Mouse (Mus musculus) embryonic facial prominence, embryonic 10.5 days (tissue): ENCODE results near the gene Rnf222. TPM values are rescaled to one million over a fixed set of nuclear protein-coding genes. Genes with fewer than 3 reads are reported as not detected.

Experiments
- DNase-seq: peaks from one replicate; pipeline ENCODE4 v3.0.0-alpha.2; 2017; ENCODE audit warnings: low spot score
- H3K27ac ChIP-seq: fragments of 300-500 bp; sonication (generic); replicated peaks from 2 replicates; pipeline ENCODE4 v1.5.1; 2016; ENCODE audit warnings: mild to moderate bottlenecking
- H3K27me3 ChIP-seq: fragments of 300-500 bp; sonication (generic); replicated peaks from 2 replicates; pipeline ENCODE4 v1.6.1; 2016; ENCODE audit warnings: low read depth, mild to moderate bottlenecking; ENCODE audit not compliant: poor library complexity, severe bottlenecking
- H3K36me3 ChIP-seq: fragments of 300-500 bp; sonication (generic); replicated peaks from 2 replicates; pipeline ENCODE4 v1.6.1; 2016; ENCODE audit warnings: mild to moderate bottlenecking, moderate library complexity
- H3K4me1 ChIP-seq: fragments of 300-500 bp; sonication (generic); 2 replicates; pipeline ENCODE4 v1.6.1; 2016
- H3K4me3 ChIP-seq: fragments of 300-500 bp; sonication (generic); 2 replicates; pipeline ENCODE4 v1.5.1; 2016; ENCODE audit warnings: mild to moderate bottlenecking, moderate library complexity
- H3K9me3 ChIP-seq: fragments of 300-500 bp; sonication (generic); 2 replicates; pipeline ENCODE4 v1.6.1; 2016; ENCODE audit warnings: mild to moderate bottlenecking
- WGBS: fragments of 180-500 bp; shearing (Covaris S2); methylation state at CpG from one replicate; pipeline ENCODE4 v1.1.7; 2016; 5-methylcytosine and 5-hydroxymethylcytosine counted together
- polyA plus RNA-seq: library from polyadenylated mRNA; unstranded; fragments of >200 nt; fragmentation: Nextera tagmentation; extraction: Ambion mirVana; gene quantifications from 2 replicates; pipeline ENCODE4 v1.2.1, GENCODE M21; 2016

The Rnf222 gene
- not detected in 2 replicates for polyA plus RNA-seq

DNA sequence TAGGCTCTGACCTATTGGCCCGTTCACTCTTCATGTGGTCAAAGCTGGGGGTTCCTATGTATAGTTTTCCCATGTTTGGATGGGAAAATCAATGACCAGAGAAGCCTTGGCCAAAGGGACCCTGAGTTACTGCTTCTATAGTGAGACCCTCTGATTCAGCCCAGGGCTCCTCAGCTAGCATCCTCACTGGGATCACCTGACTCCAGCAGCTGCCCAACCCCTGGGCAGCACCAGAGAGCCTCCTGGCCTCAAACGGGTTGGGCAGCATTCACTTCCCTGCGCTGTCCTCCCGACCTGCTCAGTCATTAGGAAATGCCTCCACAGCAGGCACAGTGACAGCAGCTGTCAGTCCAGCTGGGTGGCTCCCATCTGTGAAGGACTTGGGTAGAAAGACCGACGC is at the start of gene Rnf222:
Gene Rnf222, plus strand, starts transcription at position 301 of the 400 bp plus-strand sequence.
- Histone ChIP-seq H3K36me3 (no peaks in the 10 kb centered on the region), H3K9me3 (no peaks in the 10 kb centered on the region), H3K4me3 (no peak within 1 kb of the TSS), H3K27ac (no peak within 1 kb of the TSS), H3K27me3 (no peaks in the 10 kb centered on the region; the same call in 1 of the 2 replicates), H3K4me1 (peaks cover 6% of the 10 kb centered on the region; the same call in 1 of the 2 replicates)
- WGBS: 37% methylated on average over 6 of the region's 6 CpGs
- DNase-seq: no peak

DNA sequence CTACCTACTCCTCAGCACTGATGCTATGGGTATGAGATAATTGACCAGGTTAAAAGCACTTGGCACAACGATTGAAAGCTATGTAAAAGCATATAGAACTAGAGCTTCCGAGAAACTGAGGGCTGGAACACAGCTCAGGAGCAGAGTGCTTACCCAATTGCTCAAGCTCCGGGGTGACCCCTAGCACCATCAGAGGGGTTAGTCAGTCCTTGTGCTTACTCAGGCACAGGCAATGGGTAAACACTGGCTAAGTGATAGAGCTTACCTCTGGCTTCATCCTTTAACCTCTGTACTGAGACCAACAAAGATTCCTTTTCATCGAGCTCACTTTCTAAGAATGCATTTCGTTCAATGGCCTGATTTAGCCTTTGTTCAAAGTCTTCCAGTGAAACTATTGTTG is 48.7 kb upstream of the Rnf222 start:
- peaks cover 84% of the 10 kb centered on the region for H3K36me3 ChIP-seq
- no peaks in the 10 kb centered on the region for H3K27me3 ChIP-seq
- 85% methylated on average over 5 of the region's 5 CpGs for WGBS
- no peak overlapping the region for H3K27ac ChIP-seq
- no peak overlapping the region for H3K4me3 ChIP-seq
- DNase-seq: no peak
- H3K9me3 ChIP-seq: no peaks in the 10 kb centered on the region
- H3K4me1 ChIP-seq: no peaks in the 10 kb centered on the region

DNA sequence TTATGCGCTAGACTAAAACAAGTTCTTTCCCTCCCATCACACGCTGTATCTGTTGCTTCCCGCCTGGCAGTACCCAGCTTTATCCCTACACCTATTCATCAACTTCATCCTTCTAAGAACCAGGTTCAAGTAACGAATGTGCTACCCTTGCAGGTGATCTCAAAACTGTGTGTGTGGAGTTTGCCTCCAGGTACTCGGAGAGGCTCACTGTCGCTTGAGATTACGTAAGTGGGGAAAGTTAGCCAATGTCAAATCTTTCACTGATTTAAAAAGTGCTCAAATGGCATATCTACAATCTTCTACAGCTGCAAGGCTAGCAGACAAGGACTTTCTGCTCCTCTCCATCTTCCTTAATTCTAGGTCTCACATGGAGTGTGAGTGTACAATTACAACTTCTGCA is 37.5 kb upstream of the Rnf222 start:
- H3K9me3 ChIP-seq: no peaks in the 10 kb centered on the region
- 0 out of 2 replicates have a peak overlapping the region, but pooled peaks have one; percentile 77 for H3K4me3 ChIP-seq
- peaks cover 7% of the 10 kb centered on the region; the same call in 1 of the 2 replicates for H3K36me3 ChIP-seq
- H3K27ac ChIP-seq: no peak overlapping the region
- no peaks in the 10 kb centered on the region for H3K27me3 ChIP-seq
- DNase-seq: no peak
- peaks cover 30% of the 10 kb centered on the region for H3K4me1 ChIP-seq
- WGBS: 90% methylated on average over 7 of the region's 7 CpGs

DNA sequence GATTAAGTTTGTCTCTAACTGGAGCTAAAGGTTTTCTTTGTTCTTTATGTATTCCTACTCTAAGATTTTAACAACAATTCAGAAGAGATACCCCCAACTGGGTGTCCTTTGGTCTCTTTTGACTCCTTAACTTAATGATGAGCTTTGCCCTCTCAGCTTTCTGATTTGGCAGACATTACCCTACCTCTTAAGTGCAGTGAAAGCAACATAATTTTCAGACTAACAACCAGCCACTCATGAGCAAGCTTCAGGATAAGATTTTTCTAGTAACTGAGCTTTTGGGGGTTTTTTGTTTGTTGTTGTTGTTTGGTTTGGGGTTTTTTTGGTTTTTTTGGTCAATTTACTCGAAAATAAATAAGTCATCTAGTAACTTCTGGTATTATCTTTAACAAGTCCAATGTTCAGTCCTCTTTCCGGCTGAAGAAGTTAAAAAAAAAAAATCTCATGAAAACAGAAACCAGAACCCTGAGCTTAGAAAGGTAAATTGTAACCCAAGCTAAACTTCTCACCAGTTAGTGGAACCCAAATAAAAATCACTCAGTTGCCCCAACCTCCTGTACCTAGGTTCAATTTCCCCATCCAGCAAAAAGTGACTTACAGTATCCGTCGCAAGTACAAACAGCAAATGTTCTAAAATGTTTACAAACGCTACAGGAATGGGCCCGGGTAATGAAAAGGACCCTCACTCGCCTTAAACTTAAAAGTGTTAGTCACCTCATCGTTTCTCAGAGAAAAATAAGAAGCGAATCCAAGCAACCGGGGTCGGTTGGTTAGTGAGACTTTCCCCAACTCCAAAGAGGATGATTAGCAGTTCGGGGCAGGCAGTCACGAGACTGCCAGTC is 36.5 kb upstream of the Rnf222 start:
- Histone ChIP-seq H3K9me3 (no peaks in the 10 kb centered on the region), H3K27ac (peak overlapping the region; percentile 92), H3K36me3 (peaks cover 7% of the 10 kb centered on the region; the same call in 1 of the 2 replicates), H3K4me1 (peaks cover 30% of the 10 kb centered on the region), H3K4me3 (peak overlapping the region; percentile 77), H3K27me3 (no peaks in the 10 kb centered on the region)
- 6% methylated on average over 13 of the region's 13 CpGs for WGBS
- DNase-seq: no peak

DNA sequence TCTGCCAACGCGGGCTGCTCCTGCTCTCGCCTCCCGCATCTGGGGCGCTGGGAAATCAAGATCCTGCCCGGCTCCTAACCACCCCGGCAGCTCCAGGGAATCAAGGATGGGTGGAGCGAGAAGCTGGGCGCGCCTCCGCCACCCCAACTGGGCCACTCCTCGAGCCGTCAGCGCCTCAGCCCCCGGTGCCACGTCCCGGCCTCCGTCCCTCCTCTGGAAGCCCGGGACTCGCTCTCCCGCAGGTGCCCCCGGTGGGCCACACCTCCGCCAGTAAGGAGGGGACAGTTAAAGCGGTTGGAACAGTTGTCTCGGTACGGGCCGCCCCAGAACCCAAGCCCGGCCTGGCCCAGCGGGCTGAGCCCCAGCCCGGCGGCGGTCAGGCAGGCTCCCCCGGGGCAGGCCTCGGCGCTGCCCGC is 35.9 kb upstream of the Rnf222 start:
- H3K9me3 ChIP-seq: no peaks in the 10 kb centered on the region
- peak overlapping the region; percentile 92 for H3K27ac ChIP-seq
- peaks cover 7% of the 10 kb centered on the region; the same call in 1 of the 2 replicates for H3K36me3 ChIP-seq
- peaks cover 30% of the 10 kb centered on the region for H3K4me1 ChIP-seq
- peak overlapping the region; percentile 77 for H3K4me3 ChIP-seq
- WGBS: under 1% methylated on average over 36 of the region's 36 CpGs
- H3K27me3 ChIP-seq: no peaks in the 10 kb centered on the region
- DNase-seq: peak; percentile 67

DNA sequence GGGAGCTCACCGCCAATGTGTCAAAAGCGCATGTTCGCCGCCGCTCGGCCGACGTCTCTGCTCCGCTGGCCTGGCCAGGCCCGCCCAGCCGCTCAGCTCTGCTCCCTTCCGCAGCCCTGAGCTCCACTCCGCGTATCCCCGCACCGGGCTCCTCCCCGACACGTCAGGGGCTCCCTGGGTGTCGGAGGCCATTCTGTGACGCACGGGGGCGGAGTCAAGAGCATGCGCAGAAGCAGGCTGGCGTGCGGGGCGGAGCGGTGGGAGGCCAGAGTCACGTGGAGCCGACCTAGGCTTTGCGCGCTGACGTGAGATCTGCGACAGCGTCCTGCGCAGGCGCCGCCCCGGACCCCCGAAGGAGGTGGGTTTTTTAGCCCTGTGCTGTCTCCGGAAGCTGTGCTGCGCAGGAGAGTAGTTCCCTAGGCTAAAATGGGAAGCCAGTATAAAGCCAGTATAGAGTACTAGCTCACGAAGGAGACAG is 35.4 kb upstream of the Rnf222 start:
- Histone ChIP-seq H3K4me3 (peak overlapping the region; percentile 77), H3K27ac (peak overlapping the region; percentile 92), H3K36me3 (peaks cover 7% of the 10 kb centered on the region; the same call in 1 of the 2 replicates), H3K27me3 (no peaks in the 10 kb centered on the region), H3K9me3 (no peaks in the 10 kb centered on the region), H3K4me1 (peaks cover 30% of the 10 kb centered on the region)
- DNase-seq: peak; percentile 100
- WGBS: under 1% methylated on average over 42 of the region's 42 CpGs

DNA sequence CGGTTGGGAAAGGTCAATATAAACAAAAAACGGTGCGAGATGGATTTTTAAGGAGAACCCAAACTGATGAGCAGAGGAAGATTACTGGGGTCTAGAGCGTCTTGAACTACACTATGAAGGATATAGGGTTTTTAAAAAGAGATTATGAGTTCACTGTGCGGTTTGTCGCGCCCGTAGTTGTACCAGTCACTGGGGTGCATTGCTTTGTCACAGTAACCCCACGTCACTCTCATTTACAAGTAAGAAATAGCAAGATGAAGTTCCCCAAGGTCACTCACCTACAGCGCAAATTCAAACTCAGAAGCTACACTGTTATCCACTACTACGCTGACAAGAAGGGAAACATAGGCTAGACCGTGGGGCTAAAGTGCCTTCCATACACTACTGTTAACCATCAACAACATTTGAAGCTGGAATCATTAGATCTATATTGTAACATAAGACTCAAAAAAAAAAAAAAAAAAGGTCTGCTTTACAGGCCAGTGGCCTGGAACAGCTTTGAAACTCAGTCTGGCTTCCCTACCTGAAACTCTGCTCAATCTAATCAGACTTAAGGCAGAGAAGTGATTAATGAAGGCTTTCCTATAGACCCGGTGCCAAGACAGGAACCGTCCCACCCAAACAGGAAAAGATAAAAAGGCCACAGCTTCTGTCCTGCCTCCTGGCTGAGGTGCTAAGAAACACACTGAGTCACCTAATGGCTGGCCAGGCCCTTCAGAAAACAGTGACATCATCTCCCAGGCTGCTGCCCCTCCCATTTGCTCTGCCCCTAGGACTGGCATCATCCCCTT is 34.5 kb upstream of the Rnf222 start:
- Histone ChIP-seq H3K36me3 (peaks cover 3% of the 10 kb centered on the region; the same call in 1 of the 2 replicates), H3K9me3 (no peaks in the 10 kb centered on the region), H3K27me3 (no peaks in the 10 kb centered on the region), H3K27ac (peak overlapping the region; percentile 92), H3K4me3 (peak overlapping the region; percentile 77), H3K4me1 (peaks cover 30% of the 10 kb centered on the region)
- WGBS: 51% methylated on average over 14 of the region's 14 CpGs
- no peak for DNase-seq

DNA sequence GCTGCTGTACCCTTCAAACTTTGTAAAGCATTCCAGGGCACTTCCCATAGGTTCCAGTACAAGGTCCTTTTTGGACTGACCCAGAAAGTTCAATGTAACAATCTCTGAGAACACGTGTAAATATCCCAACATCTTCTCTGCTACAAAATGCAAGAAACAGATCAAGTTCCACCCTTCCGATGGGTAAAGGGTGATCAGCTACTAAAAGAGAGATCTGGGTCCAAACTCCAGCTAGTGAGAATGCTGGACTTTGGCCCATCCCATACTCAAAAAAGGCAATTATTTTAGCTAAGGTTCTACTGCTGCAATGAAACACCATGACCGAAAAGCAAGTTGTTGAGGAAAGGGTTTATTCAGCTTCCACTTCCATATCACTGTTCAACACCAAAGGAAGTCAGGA is 33.7 kb upstream of the Rnf222 start:
- no peaks in the 10 kb centered on the region for H3K9me3 ChIP-seq
- DNase-seq: no peak
- H3K27ac ChIP-seq: no peak overlapping the region
- no peaks in the 10 kb centered on the region for H3K36me3 ChIP-seq
- H3K27me3 ChIP-seq: no peaks in the 10 kb centered on the region
- WGBS: 89% methylated on average over 3 of the region's 3 CpGs
- H3K4me1 ChIP-seq: peaks cover 30% of the 10 kb centered on the region
- no peak overlapping the region for H3K4me3 ChIP-seq

DNA sequence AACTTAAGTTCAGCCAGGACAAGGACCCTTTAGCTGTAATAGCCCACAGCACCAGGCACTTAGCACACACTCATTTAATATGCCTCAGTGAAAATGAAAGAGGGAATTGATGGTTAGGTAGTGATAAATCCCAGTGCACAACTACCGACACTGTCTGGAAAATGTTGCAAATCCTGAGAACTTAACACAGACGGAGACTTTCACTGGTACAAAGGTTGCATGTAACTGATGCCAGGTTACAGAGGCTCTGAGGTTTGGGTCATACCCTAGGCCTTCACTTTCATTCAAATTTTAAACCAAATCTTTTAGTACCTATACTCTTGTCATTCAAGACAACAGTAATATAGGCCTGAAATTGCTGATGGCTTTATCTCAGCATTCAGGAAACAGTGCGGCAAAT is 31.0 kb upstream of the Rnf222 start:
- Histone ChIP-seq H3K4me1 (peaks cover 13% of the 10 kb centered on the region), H3K27me3 (no peaks in the 10 kb centered on the region), H3K4me3 (no peak overlapping the region), H3K36me3 (no peaks in the 10 kb centered on the region), H3K27ac (no peak overlapping the region), H3K9me3 (no peaks in the 10 kb centered on the region)
- WGBS: 91% methylated on average over 3 of the region's 3 CpGs
- no peak for DNase-seq

DNA sequence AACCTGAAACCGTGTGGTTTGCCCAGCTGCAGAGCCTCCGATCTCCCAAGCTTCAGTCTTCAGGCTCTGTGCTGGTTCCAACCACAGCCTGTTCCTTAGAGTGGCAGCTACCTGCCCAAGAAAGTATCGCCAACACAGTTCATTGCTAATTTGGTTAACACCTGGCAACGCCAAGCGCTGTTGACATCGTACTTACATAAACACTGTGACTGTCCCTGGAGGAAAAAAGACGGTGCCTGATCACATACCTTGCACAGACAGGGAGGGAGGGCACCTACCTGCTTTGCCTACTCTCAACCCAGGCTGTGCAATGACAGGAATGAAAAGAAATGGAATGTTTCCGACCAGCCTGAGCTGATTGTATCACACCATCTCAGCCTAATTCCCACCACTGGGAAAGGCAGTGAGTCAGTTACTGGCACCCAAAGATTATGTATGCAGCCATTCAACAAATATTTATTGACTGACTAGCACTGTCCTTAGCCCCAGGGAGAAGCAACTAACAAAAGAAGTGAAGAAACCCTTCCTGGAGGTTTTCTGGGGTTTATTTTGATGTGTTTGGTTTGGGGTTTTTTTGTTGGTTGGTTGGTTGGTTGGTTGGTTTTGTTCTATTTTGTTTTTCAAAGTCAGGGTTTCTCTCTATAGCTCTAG is 28.3 kb upstream of the Rnf222 start:
- Histone ChIP-seq H3K4me1 (0 out of 2 replicates have a peak, but pooled peaks cover 3% of the 10 kb centered on the region), H3K27me3 (no peaks in the 10 kb centered on the region), H3K4me3 (no peak overlapping the region), H3K36me3 (no peaks in the 10 kb centered on the region), H3K9me3 (no peaks in the 10 kb centered on the region), H3K27ac (no peak overlapping the region)
- DNase-seq: no peak
- 80% methylated on average over 8 of the region's 8 CpGs for WGBS

DNA sequence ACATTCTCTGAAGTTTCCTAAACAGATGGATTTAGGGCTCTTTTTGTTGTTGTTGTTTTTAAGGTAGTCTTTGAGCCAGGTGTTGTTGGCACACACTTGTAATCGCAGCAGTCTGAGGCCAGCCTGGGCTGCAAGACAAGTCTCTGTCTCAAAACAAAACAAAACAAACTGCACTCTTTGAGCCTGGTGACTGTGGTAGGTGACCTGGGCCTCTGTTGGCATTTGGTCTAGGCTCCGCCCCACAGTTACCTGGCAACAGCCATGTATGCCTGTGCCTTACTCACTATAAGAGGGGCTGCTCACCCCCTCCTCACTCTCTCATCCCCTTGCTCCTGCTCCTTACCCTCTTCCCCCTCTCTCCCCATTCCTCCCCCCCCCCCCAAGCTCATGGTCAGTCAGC is 26.1 kb upstream of the Rnf222 start:
- 0 out of 2 replicates have a peak, but pooled peaks cover 3% of the 10 kb centered on the region for H3K4me1 ChIP-seq
- no peaks in the 10 kb centered on the region for H3K36me3 ChIP-seq
- WGBS: 77% methylated on average over 2 of the region's 2 CpGs
- no peak overlapping the region for H3K4me3 ChIP-seq
- H3K27me3 ChIP-seq: no peaks in the 10 kb centered on the region
- no peak overlapping the region for H3K27ac ChIP-seq
- DNase-seq: no peak
- no peaks in the 10 kb centered on the region for H3K9me3 ChIP-seq

DNA sequence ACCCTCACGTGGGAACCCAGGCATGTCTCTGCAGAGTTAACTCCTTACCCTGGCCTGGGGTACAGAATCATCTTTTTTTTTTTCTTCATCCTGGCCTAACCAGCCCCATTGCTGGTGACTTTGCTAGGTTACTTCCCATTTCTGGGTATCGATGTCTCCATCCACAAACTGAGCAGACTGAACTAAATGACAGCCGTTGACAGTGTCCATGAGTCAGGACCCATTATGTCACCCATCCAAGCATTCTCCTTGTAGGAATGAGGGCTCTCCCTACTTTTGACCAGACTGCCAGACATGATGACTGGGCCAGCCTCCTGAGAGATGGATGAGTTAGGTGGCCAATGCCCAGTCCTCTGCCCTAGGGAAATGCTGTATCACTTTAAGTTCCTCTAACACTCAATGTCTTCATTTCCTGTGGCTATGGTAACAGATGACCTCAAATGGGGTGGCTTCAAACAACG is 24.7 kb upstream of the Rnf222 start:
- Histone ChIP-seq H3K27me3 (no peaks in the 10 kb centered on the region), H3K4me1 (0 out of 2 replicates have a peak, but pooled peaks cover 3% of the 10 kb centered on the region), H3K36me3 (no peaks in the 10 kb centered on the region), H3K27ac (no peak overlapping the region), H3K4me3 (no peak overlapping the region), H3K9me3 (no peaks in the 10 kb centered on the region)
- no peak for DNase-seq
- 76% methylated on average over 4 of the region's 4 CpGs for WGBS
